Mouse (Mus musculus) neutrophil, adult 5-6 weeks (primary cell): Measurements from ENCODE around the gene Capzb. TPM values are rescaled to one million over a fixed set of nuclear protein-coding genes. Genes with fewer than 3 reads are reported as not detected.

Source experiments
- ATAC-seq: fragments of 151-379, 151-347 bp; 2 replicates; pipeline ENCODE4 v1.8.0; 2017; ENCODE audit warnings: mild to moderate bottlenecking, moderate TSS enrichment; ENCODE audit not compliant: insufficient number of reproducible peaks, poor library complexity, low FRiP score, severe bottlenecking; ENCODE audit errors: extremely low read depth
- total RNA-seq: library from RNA; stranded (forward); fragments of 200-1000 nt; gene quantifications from 2 replicates; pipeline ENCODE4 v1.2.3, GENCODE M21; 2017

The Capzb gene
- total RNA-seq, 1 experiment from 2014 or later, result 180 TPM

DNA sequence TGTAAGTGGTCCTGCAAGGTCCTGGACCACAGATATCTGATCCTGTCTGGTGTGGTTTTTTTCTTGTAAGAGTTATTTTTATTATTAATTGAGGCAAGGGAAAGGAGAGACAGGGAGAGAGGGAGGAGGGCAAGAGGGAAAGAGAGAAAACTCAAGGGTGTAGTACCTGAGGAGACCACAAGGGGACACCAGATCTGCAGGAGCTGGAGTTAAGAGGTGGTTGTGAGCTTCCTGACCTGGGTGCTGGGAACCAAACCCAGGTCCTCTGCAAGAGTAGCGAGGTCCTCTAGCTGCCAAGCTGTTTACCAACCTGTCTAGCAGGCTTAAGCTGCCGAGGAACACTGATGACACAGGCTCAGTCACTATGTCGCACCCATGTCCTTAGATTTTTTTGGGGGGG, 14.8 kb upstream of the Capzb start:
- ATAC-seq, result no peak

DNA sequence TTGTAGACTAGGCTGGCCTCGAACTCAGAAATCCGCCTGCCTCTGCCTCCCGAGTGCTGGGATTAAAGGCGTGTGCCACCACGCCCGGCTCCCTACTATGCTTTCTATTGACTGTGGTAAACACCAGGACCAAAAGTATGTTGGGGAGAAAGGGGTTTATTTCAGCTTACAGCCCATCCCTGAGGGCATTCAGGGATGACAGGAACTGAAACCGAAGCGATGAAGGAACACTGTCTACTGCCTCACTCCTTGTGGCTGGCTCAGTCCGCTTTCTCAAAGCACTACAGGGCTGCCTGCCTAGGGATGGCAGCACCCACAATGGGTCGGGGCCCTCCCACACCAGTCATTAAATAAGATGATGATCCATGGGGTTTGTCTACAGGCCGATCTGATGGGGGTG, 14.3 kb upstream of the Capzb start:
- no peak for ATAC-seq

GRCm38 (mm10) chr4:139179218-139179617, 13.5 kb upstream of the Capzb start:
- ATAC-seq, result no peak

DNA sequence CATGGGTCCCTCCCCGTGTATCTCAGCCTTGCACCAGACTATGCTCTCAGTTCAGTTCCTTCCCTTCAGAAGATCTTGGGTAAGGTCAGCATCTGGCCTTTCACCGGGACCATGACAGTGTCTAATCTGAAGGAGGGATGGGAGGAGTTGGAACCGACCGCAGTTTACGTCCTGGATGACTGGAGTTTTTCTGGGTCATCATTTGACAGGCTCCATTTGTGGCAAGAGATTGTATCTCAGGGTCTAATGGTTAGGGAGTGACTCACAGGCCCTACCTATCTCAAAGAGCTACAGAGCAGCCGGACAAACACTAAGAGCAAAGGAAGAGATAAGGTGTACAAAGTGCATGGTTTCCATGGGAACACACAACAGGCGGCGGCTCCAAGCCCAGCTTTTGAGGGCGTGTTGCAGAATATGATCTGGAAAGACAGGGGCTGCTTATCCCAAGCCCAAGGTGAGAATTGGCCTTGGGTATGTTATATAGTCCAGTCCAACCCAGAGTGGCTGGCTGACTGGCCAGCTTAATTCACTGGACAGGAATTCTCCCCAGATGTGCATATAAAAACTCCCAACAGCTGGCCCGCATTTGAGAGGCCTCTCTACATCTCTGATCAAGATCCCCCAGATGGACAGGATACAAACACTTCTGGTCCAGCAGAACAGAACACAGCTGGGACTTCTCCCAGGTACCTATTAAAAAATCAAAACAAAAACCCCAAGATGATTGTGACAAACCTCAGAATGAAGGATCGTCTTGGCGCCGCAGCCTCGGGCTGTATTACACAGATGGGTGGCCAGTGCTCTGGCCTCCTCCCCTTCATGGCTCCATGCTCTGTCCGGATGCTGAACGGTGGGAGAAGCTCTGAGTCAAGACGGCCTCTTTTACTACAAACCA, 12.7 kb upstream of the Capzb start:
- no peak for ATAC-seq

DNA sequence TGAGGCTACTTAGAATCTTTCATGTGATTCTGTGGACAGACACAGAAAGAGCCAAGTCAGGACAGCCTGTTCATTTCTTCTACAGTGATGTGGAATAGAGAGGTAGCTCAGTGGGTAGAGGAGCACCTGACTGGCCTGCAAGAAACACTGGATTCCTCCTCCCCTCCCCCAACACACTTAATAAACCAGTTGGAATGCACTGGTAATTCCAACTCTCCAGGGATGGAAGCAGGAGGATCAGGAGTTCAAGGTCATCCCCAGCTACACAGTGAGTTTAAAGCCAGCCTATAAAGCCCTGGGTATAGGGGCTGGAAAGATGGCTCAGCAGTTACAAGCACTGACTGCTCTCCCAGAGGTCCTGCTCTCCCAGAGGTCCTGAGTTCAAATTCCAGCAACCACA, 10.2 kb upstream of the Capzb start:
- ATAC-seq, result no peak

- no peak for ATAC-seq
Observed at GRCm38 (mm10) chr4:139185766-139186442, 6.8 kb upstream of the Capzb start.

DNA sequence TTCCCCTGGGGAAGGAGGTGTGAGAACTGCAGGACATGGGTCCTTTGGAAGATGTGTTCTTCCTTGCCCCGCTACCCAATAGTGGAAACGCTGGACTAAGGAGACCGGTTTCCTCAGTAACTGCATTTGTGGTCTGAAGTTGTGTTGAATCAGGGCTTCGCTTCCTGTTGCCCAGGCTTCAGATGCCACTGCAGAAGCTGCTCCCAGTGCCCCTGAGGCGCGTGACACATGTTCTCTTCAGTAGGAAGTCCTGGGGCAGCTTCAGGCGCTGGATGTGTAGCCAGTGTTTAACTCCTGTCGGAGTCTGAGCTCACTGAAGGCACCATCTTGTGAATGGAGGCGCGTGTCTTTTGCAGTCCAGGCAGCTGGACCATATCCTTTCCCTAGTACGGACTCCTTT, 4.8 kb upstream of the Capzb start:
- ATAC-seq, result no peak

DNA sequence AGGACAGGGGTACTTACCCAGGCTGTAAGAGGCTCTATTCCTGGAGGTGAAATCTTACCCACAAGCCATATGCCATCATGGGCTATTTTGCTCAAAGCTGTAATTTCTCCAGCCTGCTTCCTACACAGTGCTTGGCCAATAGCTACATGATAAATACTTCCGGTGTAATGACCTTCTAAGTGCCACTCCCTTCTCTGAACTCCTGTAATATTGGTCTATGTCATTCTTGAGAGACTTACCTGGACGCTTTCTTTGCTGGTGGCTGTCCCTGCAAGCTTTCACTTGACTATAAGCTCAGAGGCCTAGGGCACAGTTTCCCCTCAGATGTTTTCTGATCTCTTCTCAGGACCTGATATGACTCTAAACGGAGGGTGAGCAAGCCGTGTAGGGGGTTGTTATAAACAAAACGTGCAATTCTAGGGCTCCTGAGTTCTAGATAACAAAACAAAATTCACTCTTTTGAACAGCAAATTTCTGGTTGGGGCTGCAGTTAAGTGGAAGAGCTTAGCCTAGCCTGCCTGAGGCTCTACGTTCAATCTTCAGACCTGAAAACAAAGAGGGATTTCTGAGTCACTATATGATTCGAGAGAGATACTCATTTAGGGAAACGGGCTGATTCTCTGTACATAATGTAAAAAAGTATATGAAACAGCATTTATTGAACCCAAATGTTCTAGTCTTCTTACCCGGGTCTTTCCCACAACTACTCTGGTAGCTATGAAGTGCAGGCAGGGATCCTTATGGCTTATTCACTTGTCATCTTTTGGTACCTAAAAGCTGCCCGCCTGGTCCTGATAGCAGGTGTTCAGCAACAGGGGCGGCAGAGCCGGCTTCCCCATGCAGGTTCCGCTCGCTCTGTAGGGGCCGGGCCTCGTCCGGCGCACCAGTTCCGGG, 847 bp upstream of the Capzb start:
- ATAC-seq, result no peak

- no peak for ATAC-seq
Observed at GRCm38 (mm10) chr4:139193176-139194093, 736 bp downstream of the Capzb start.

DNA sequence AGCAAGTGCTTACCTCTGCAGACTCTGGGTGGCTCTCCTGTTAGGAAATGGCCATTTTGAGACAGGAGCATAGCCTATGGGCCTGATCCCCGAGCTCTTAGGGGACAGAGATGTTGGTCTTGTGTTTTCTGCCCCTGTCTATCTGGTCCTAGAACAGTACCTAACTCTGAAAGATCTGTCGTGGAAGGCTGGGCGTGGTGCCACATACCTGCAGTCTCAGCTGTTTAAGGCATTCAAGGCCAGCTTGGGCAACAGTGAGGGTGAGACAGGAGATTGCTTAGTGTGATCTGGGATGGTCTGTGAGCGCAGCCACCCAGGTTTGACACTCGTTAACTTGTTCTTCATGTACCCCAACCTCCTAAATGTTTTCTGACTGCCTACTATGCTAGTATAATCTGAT, 2.4 kb downstream of the Capzb start:
- ATAC-seq, result no peak

DNA sequence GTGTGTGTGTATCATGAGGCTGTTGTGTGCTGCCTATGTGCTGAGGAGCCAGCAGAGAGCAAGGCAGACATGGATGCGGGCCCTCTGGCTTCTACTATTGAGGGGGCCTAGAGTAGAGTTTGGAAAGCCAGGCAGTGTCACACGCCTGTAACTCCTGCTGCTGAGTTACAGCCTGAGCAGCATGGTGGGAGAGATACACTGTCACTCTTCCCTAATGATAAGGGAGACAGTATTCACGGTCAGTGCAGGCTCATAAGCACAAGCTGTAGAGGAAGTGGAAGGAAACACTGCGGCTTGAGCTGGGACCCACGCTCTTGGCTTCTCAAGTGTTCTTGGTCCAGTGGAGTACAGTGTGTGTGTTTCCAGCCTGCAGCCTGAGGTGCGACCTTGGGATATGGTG, 3.8 kb downstream of the Capzb start:
- no peak for ATAC-seq

GRCm38 (mm10) chr4:139196949-139197348, 4.2 kb downstream of the Capzb start:
- no peak for ATAC-seq

- no peak for ATAC-seq
Observed at GRCm38 (mm10) chr4:139197453-139197852, 4.8 kb downstream of the Capzb start.

GRCm38 (mm10) chr4:139198004-139198689, 5.4 kb downstream of the Capzb start:
- ATAC-seq, result peak; percentile 70

GRCm38 (mm10) chr4:139199126-139199525, 6.4 kb downstream of the Capzb start:
- peak; percentile 41 for ATAC-seq

- ATAC-seq, result peak; percentile 30; the same call in 1 of the 2 replicates
Observed at GRCm38 (mm10) chr4:139199703-139200340, 7.1 kb downstream of the Capzb start.

- no peak for ATAC-seq
Observed at GRCm38 (mm10) chr4:139200946-139201345, 8.2 kb downstream of the Capzb start.
